Mouse (Mus musculus) central nervous system, embryonic 14 days (tissue): ENCODE data around the gene Slc8a2. TPM values are rescaled to one million over a fixed set of nuclear protein-coding genes. Genes with fewer than 3 reads are reported as not detected.

Source experiments
- polyA plus RNA-seq: library from polyadenylated mRNA; depleted of rRNA; stranded (reverse); fragments of >200 nt; gene quantifications from 2 replicates; pipeline ENCODE4 v1.2.3, GENCODE M21; 2012; rRNA removed

Slc8a2 gene
- 24.7 and 26.2 TPM in 2 replicates for polyA plus RNA-seq

DNA sequence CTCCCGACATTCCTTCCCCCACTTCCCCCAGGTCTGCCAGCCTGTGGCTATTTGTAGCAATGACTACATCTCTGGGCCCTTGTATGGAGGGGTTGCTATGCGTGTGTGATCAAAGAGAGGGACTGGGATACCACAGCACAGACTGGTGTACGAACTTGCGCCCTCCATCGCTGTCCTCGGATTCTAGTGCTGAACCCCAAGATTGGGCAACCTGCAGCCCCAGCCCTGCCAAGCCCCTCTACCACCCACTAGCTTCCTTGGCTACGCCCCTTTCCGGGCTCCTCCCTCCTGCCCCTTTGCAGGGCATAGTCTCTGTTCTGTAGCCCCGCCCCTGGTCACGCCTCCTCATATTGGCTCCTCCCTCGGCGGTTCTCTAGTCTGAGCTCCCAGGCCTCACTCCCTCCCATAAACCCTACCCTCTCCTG, at the start of gene Slc8a2:
Slc8a2 (plus strand) TSS at position 406 of the 425 bp plus-strand sequence.

DNA sequence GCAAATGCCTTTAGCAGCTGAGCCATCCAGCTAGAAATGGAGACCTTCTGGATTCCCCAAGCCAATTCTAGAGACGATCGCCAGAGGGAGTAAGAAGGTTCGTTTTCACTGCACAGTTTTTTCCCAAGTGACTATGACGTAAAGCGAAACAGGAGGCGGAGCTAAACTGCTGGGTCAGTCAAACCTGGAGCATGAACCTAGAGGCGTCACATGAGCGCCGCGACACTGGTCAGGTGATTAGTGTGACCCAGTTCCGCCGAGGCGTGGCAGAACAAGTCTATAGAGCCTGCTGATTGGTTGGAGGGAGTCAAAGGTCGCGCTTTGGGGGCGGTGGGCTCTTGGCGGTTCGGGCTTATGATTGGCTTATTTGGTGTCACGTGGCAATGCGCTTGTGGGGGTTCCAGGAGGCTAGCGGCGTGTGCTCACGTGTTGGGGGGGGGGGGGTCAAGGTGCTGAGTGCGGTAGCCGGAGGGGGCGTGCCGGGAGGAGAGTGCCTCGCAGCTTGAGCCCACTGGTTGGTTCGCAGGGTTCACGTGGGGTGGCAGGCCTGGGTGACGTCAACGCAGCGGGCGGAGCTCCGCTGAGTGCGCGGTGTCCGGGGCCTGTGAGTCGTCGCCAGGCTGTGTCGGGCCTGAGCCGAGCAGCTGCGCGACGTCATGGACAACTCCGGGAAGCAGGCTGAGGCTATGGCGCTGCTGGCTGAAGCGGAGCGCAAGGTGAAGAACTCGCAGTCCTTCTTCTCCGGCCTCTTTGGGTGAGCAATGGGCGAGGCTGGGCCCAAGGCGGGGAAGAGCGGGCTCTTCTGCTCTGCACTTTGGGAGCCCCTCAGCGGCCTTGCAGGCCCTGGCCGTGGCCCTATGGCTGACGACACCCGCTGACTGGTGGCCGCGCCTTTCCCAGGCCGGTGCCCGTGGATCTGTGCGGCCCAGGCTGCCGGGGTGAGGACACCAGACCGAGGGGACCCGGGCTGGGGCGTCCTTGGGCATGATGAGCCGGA, 31.3 kb upstream of the Slc8a2 start, which contains the start of gene Napa:
Napa (plus strand) TSS at position 438 of the 997 bp plus-strand sequence.

DNA sequence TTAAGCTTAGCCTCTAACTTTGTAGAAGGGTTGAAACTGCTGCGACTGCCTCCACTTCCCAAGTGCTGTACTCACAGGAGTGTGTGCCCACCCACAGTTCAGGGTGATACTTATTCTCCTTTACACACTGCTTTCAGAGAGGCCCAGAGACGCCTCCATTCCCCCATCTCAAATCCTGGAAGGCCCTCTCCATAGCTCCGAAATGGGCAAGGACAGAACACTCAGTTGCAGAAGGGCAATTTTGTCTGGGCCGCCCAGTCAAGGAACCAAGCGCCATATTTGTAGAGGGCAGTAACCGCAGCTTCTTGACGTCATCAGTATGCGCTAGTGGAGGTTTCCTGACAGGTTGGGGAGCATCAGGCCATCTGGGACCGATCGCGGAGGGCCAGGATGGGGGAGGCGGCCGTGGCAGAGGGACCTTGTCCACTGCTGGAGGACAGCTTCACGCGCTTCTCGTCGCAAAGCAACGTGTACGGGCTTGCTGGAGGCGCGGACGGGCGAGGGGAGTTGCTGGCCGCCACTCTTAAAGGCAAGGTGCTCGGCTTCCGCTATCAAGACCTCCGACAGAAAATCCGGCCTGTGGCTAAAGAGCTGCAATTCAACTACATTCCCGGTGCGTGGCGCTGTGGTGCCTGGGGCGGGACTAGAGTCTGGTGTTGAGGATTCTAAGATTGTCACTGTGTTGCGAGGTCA, 9.9 kb upstream of the Slc8a2 start, which contains the start of gene Kptn:
Kptn (plus strand) TSS at position 327 of the 693 bp plus-strand sequence.

DNA sequence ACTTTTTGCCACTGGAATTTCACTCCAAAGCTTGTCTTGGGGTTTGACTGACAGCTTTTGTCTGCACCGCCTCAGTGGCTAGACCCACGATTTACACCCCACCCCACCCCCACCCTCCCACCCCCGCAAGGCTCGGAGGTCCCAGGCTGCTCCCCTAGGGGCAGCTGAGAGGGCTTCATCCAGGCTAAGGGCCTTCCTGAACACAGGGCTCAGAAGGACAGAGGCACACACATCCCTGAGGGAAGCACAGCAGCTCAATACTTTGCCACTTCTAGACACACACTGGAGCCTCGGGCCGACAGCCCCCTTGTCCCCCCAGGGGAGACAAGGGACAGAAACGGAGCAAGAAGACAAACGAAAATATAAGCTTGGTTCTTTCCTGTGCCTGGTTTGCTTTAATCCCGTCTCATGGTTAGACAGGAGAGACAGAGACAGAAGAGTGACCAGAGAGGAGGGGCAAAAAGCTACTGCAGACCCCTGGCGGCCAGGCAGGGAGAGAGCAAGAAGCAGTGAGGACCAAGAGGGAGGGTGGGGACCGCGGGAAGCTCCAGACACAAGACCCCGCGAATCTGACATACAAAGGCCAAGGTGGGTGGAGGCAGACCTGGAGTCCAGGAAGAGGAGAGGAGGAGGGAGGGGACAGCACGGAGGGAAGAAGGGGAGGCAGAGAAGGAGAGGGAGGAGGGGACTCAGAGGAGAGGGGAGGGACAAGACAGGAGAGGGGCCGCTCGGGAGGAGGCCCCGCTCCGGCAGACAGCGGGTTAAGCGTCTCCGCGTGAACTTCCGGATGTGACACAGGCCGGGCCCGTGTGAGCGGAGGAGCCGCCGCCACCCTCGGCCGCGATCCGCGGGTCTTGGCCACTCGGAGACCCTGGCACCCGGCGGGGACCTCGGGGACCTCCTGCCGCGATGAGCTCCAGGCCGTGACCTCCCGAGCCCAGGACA, 45.2 kb downstream of the Slc8a2 start, which contains the start of gene Meis3:
Meis3 (plus strand) TSS at position 494 of the 945 bp plus-strand sequence.

Other genes with a start within 250 kb of the Slc8a2 start
- 0.09 and 0.18 TPM in 2 replicates for gene Crx, start 249.9 kb upstream of the Slc8a2 start, polyA plus RNA-seq
- 0.10 TPM in 1 of 2 replicates, not detected in the other for gene Crxos, start 247.2 kb upstream of the Slc8a2 start, polyA plus RNA-seq
- gene Selenow, start 207.4 kb upstream of the Slc8a2 start, polyA plus RNA-seq: 838 and 854 TPM in 2 replicates
- 150 and 158 TPM in 2 replicates for gene Nop53, start 183.8 kb upstream of the Slc8a2 start, polyA plus RNA-seq
- gene Ehd2, start 162.3 kb upstream of the Slc8a2 start, polyA plus RNA-seq: 5.8 and 12.8 TPM in 2 replicates
- gene Bicra, start 81.9 kb upstream of the Slc8a2 start, polyA plus RNA-seq: 17.0 and 19.5 TPM in 2 replicates
- 0.11 and 0.13 TPM in 2 replicates for gene Zfp541, start 68.0 kb upstream of the Slc8a2 start, polyA plus RNA-seq
- gene Napa, start 31.4 kb upstream of the Slc8a2 start, polyA plus RNA-seq: 164 and 176 TPM in 2 replicates
- 38.6 and 42.9 TPM in 2 replicates for gene Kptn, start 9.9 kb upstream of the Slc8a2 start, polyA plus RNA-seq
- 189 and 199 TPM in 2 replicates for gene Meis3, start 45.3 kb downstream of the Slc8a2 start, polyA plus RNA-seq
- gene Dhx34, start 92.2 kb downstream of the Slc8a2 start, polyA plus RNA-seq: 16.8 and 17.2 TPM in 2 replicates
- 0.05 and 0.08 TPM in 2 replicates for gene C5ar2, start 114.3 kb downstream of the Slc8a2 start, polyA plus RNA-seq
- gene C5ar1, start 129.7 kb downstream of the Slc8a2 start, polyA plus RNA-seq: 2.7 and 3.3 TPM in 2 replicates
- gene Inafm1, start 143.8 kb downstream of the Slc8a2 start, polyA plus RNA-seq: 42.2 and 54.9 TPM in 2 replicates
- 65.9 and 81.5 TPM in 2 replicates for gene Ccdc9, start 157.0 kb downstream of the Slc8a2 start, polyA plus RNA-seq
- 22.1 TPM in 2 replicates for gene Bbc3, start 178.6 kb downstream of the Slc8a2 start, polyA plus RNA-seq